ENCODE assay signal across 7 mouse cellular contexts in the genomic region with DNA sequence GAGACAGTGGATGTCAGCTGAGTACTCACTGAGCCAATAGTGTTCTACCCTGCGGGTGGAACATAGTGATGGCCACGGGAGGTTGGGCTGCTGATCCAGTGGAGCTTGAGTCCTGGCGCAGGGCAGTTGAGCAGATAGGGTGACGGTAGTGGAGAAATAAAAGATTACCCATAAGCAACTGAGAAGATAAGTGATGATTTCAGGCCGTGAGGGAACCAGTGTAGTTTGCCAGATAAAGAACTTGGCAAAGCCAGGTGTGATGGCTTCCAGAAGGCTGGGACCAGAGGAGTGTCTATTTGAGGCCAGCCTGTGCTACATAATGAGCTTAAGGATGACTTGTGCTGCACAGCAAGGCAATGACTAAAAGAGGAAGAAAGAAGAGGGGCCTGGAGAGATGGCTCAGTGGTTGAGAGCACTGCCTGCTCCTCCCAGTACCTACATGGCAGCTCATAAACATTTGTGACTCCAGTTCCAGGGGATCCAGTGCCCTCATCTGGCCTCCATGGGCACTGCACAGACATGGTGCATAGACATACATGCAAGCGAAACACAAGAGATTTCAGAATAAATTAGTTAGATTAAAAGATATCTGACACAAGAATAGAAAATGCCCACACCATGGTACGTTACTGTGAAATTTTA. TPM values are rescaled to one million over a fixed set of nuclear protein-coding genes. Genes with fewer than 3 reads are reported as not detected.
DNase-seq lines count a peak whose midpoint lies in the region; ATAC-seq and TF ChIP-seq lines count a peak whose summit lies in the region.

No protein-coding gene starts in this region.

- no peak overlapping the region for H3K9ac ChIP-seq in liver, embryonic 11.5 days (ENCODE audit: low read depth, low read length)

- ATAC-seq in liver, embryonic 11.5 days (replicated peaks; ENCODE audit: low FRiP score): peak; percentile 71

- H3K36me3 ChIP-seq in testis, adult 2 months (ENCODE audit: control insufficient read depth, insufficient read depth, low read length): peaks cover 2% of the 10 kb centered on the region; the same call in 1 of the 2 replicates
- H3K36me3 ChIP-seq in liver, embryonic 11.5 days (ENCODE audit: control insufficient read depth, insufficient read depth, low read length): peaks cover 21% of the 10 kb centered on the region

- DNase-seq in testis, postnatal 14 days (ENCODE audit: low spot score): no peak
- DNase-seq in adrenal gland, adult 8-10 months: peak; percentile 24
- DNase-seq in embryo, embryonic 10.5 days (ENCODE audit: low spot score): peak; percentile 52
- DNase-seq in induced T-regulatory cell, adult 2 months (ENCODE audit: low read depth): peak; percentile 68
- DNase-seq in liver, embryonic 11.5 days (ENCODE audit: low spot score): no peak
- peak; percentile 53 to 64 for DNase-seq in right cerebral cortex, postnatal 10 days (ENCODE audit: low spot score in 2 of 2)

- H3K9me3 ChIP-seq in liver, embryonic 11.5 days (ENCODE audit: control insufficient read depth, low read length): no peaks in the 10 kb centered on the region

- H3K27ac ChIP-seq in testis, adult 2 months (ENCODE audit: control insufficient read depth, insufficient read depth, low read depth, low read length): no peak overlapping the region
- H3K27ac ChIP-seq in liver, embryonic 11.5 days (ENCODE audit: low read depth, low read length): no peak overlapping the region

- 66% methylated on average over 7 of the region's 7 CpGs for whole genome bisulfite sequencing in liver, embryonic 11.5 days

- peak; percentile 52; the same call in 1 of the 2 replicates for TF ChIP-seq CTCF in testis, adult 2 months (IDR thresholded peaks at IDR 0.05; ENCODE audit: control insufficient read depth, insufficient read depth, insufficient replicate concordance, low read depth, low read length)

- no peak overlapping the region for H3K4me3 ChIP-seq in testis, adult 2 months (ENCODE audit: control insufficient read depth, low read depth, low read length)
- no peak overlapping the region for H3K4me3 ChIP-seq in liver, embryonic 11.5 days (ENCODE audit: low read depth, low read length)

- no peaks in the 10 kb centered on the region for H3K27me3 ChIP-seq in testis, adult 2 months (ENCODE audit: control insufficient read depth, insufficient read depth, low read length)
- H3K27me3 ChIP-seq in liver, embryonic 11.5 days (replicated peaks; ENCODE audit: control insufficient read depth, insufficient read depth, low read length): no peaks in the 10 kb centered on the region

- no peak for TF ChIP-seq POLR2A in testis, adult 2 months (IDR thresholded peaks at IDR 0.05; ENCODE audit: control insufficient read depth, low read depth, low read length)

- no peak overlapping the region for H3K4me2 ChIP-seq in liver, embryonic 11.5 days

- H3K4me1 ChIP-seq in testis, adult 2 months (ENCODE audit: control insufficient read depth, insufficient read depth, low read length): no peaks in the 10 kb centered on the region
- peaks cover 9% of the 10 kb centered on the region; the same call in 1 of the 2 replicates for H3K4me1 ChIP-seq in liver, embryonic 11.5 days (replicated peaks; ENCODE audit: control insufficient read depth, insufficient read depth, low read length)

RNA-seq across cellular contexts. Expression of a gene that starts 46.8 kb away (rescaled TPM):
- polyA plus RNA-seq in testis, adult 2 months (2012; rRNA removed): 41.3 and 41.8 TPM in 2 replicates
- total RNA-seq in adrenal gland, adult 8-10 months (2022): 10 to 100 TPM; 22.7 to 39.2 (median 29.1) TPM
- 11.8 and 16.3 TPM in 2 replicates for polyA plus RNA-seq in liver, embryonic 11.5 days (2014; fragmentation: Nextera tagmentation; extraction: Ambion mirVana)

Comparison
In these comparisons a context has a peak if more than half of its experiments do, and no peak if none do; other contexts are left out.
1. DNase-seq: peak in adrenal gland, adult 8-10 months (single experiment), embryo, embryonic 10.5 days (single experiment), induced T-regulatory cell, adult 2 months (single experiment) and right cerebral cortex, postnatal 10 days (2 of 2); none in testis, postnatal 14 days (single experiment) and liver, embryonic 11.5 days (single experiment).